Mouse (Mus musculus): ENCODE measurements around the gene Vmn2r112. TPM values are rescaled to one million over a fixed set of nuclear protein-coding genes. Genes with fewer than 3 reads are reported as not detected.
"Not testable (repeated sequence)": the region's sequence is repeated elsewhere in the genome, so short reads cannot be mapped to it uniquely, and the experiment has no call there.

Gene Vmn2r112
- total RNA-seq (2022): not detected

DNA sequence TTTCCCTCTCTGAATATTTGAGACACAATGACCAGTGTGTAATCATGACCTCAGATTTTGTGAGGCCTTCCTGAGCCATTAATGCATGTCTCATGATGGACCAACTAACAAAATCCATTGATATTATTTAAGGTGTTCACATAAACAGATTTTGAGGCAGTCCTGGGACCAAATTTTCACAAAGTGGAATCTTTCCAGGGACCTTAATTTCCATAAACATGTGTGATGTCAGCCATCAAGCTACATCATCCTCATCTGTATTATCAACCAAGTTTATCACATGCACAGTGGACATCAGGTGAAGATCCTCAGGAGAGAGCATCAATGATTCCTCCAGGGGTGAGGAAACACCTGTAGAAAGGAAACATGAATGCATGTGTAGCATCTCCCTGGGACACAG, at the start of gene Vmn2r112:
Vmn2r112 (plus strand) TSS at position 301 of the 400 bp plus-strand sequence.
- not testable (repeated sequence) for DNase-seq

DNA sequence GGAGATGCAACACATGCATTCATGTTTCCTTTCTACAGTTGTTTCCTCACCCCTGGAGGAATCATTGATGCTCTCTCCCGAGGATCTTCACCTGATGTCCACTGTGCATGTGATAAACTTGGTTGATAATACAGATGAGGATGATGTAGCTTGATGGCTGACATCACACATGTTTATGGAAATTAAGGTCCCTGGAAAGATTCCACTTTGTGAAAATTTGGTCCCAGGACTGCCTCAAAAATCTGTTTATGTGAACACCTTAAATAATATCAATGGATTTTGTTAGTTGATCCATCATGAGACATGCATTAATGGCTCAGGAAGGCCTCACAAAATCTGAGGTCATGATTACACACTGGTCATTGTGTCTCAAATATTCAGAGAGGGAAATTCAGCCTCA, 27.4 kb upstream of the Vmn2r112 start, which contains the start of gene Vmn2r111:
Vmn2r111 (minus strand) TSS at position 101 of the 400 bp plus-strand sequence.
- DNase-seq: not testable (repeated sequence)

DNA sequence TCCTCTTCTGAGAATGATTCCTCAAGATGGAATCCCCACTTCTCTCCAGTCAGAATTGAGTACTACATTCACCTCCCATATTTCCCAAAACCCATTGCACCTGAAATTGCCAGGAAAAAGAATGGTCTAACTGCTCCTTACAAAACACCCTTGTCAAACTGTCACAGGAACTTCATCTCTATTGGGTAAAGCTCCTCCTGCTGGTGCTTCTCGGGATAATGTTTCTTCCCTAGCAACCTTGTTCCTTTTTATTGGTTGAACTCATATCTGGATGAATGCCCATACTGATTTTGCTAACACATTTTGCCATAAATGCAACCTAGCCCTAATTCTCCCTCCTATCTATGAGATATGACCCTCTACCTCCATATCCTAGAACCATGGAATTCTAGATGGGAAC, 29.9 kb downstream of the Vmn2r112 start:
- DNase-seq: no peak

Other genes starting within 250 kb of the Vmn2r112 start
- gene Zfp944, start 239.6 kb upstream of the Vmn2r112 start, total RNA-seq (2022): 10 to 100 TPM in 1 of 4 experiments, 1 to 10 TPM in 3; 6.4 to 10.1 (median 8.2) TPM
- 10 to 100 TPM in 2 of 4 experiments, 1 to 10 TPM in 2; 9.2 to 10.8 (median 10.1) TPM for gene Zfp758, start 239.5 kb upstream of the Vmn2r112 start, total RNA-seq (2022)
- gene Zfp946, start 176.7 kb upstream of the Vmn2r112 start, total RNA-seq (2022): 10 to 100 TPM in 2 of 4 experiments, 1 to 10 TPM in 2; 6.4 to 11.2 (median 9.5) TPM
- not detected for gene Vmn2r111, start 27.5 kb upstream of the Vmn2r112 start, total RNA-seq (2022)